Comparison of ENCODE assay signal across 8 mouse cellular contexts in the genomic region with DNA sequence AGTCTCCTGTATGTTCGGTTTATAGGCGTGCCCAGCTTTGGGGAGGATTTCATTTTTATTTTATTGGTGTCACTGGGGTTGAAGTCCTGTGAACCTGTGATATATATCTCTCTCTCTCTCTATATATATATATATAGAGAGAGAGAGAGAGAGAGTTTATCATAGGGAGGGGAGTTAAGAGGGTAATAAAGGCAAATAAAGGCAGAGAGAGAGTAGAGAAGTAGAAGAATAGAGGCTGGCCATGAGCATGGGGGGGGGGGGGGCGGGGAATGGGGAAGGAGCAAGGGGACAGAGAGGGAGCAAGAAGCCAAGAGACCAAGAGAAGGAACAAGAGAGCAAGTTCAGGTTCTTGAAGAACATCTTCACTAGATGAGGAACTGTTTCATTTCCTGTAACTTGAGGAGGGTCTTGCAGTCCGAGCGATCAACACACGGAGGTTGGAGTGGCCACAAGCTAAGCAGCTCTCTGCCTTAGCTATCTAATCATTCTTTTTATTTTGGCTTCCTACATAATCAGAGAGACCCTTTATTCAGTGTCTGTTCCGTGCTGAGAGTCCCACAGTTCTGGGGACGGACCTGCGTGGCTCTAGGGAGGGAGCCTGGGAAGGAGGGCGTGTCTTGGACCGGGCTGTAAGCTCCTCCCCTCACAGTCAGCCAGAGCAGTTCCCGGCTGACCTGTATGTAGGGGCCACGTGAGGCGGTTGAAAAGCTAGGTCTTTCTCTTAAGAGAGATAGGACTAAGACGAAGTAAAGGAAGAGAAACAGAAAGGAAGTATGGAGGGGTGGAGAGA. TPM values are rescaled to one million over a fixed set of nuclear protein-coding genes. Genes with fewer than 3 reads are reported as not detected.
DNase-seq lines count a peak whose midpoint lies in the region; ATAC-seq and TF ChIP-seq lines count a peak whose summit lies in the region.

No protein-coding gene starts in this region.

- no peak overlapping the region for H3K27ac ChIP-seq in kidney, adult 2 months (ENCODE audit: insufficient read depth, low read depth, low read length)
- no peak overlapping the region for H3K27ac ChIP-seq in lung, embryonic 15.5 days

- H3K36me3 ChIP-seq in kidney, adult 2 months (ENCODE audit: control insufficient read depth, insufficient read depth, low read length), result no peaks in the 10 kb centered on the region
- no peaks in the 10 kb centered on the region for H3K36me3 ChIP-seq in lung, embryonic 15.5 days

- no peaks in the 10 kb centered on the region; the same call in 1 of the 2 replicates for H3K9me3 ChIP-seq in lung, embryonic 15.5 days

- H3K4me2 ChIP-seq in lung, embryonic 15.5 days, result peak overlapping the region; percentile 63

- DNase-seq in MEL-GATA-1-ER (ENCODE audit: extremely low read depth, low read depth), result peak; percentile 53
- DNase-seq in embryo, embryonic 10.5 days (ENCODE audit: low spot score), result peak; percentile 82
- peak; percentile 32 for DNase-seq in heart, adult 8-10 months (ENCODE audit: low spot score)
- peak; percentile 68 for DNase-seq in kidney, adult 2 months
- DNase-seq in ovary, postnatal 14 days (ENCODE audit: low spot score), result peak; percentile 36
- DNase-seq in cerebellum, postnatal 4 days (ENCODE audit: low spot score in 2 of 2), result no peak
- DNase-seq in layer of hippocampus, postnatal 10 days (ENCODE audit: low spot score in 2 of 2), result no peak

- TF ChIP-seq CTCF in kidney, adult 2 months (conservative IDR thresholded peaks at IDR 0.05; ENCODE audit: insufficient read depth, insufficient read length, low read depth, low read length), result no peak

- peak; percentile 84 for ATAC-seq in lung, embryonic 15.5 days (ENCODE audit: borderline replicate concordance, extremely low read depth, low FRiP score, low TSS enrichment)

- no peaks in the 10 kb centered on the region for H3K4me1 ChIP-seq in kidney, adult 2 months (ENCODE audit: control insufficient read depth, insufficient read depth, low read length)
- H3K4me1 ChIP-seq in lung, embryonic 15.5 days, result peaks cover 21% of the 10 kb centered on the region

- H3K9ac ChIP-seq in lung, embryonic 15.5 days, result peak overlapping the region; percentile 32; the same call in 1 of the 2 replicates

- H3K27me3 ChIP-seq in kidney, adult 2 months (replicated peaks; ENCODE audit: control insufficient read depth, insufficient read depth, low read length), result no peaks in the 10 kb centered on the region
- peaks cover 17% of the 10 kb centered on the region for H3K27me3 ChIP-seq in lung, embryonic 15.5 days

- WGBS in kidney, adult 2 months, result 13% methylated on average over 15 of the region's 15 CpGs
- 13% methylated on average over 14 of the region's 15 CpGs for WGBS in lung, embryonic 15.5 days

- no peak for TF ChIP-seq POLR2A in kidney, adult 2 months (IDR thresholded peaks at IDR 0.05; ENCODE audit: low read depth, low read length)

- H3K4me3 ChIP-seq in kidney, adult 2 months (ENCODE audit: insufficient read depth, low read depth, low read length), result peak overlapping the region; percentile 49
- H3K4me3 ChIP-seq in lung, embryonic 15.5 days, result peak overlapping the region; percentile 43

RNA-seq across cellular contexts. Expression of a gene that starts 40.8 kb away (rescaled TPM):
- under 1 TPM in 1 of 4 experiments, not detected in 3; 0.25 TPM for total RNA-seq in heart, adult 8-10 months (2022)
- polyA plus RNA-seq in kidney, adult 2 months (2012; rRNA removed), result 0.23 TPM in 1 of 2 replicates, not detected in the other
- 0.19 TPM in 1 of 2 replicates, not detected in the other for polyA plus RNA-seq in lung, embryonic 15.5 days (2015; fragmentation: Nextera tagmentation; extraction: Ambion mirVana)
- not detected for total RNA-seq in layer of hippocampus, postnatal 10 days (2021)

Comparison
In these comparisons a context has a peak if more than half of its experiments do, and no peak if none do; other contexts are left out.
1. DNase-seq: peak in MEL-GATA-1-ER (single experiment), embryo, embryonic 10.5 days (single experiment), heart, adult 8-10 months (single experiment), kidney, adult 2 months (single experiment) and ovary, postnatal 14 days (single experiment); none in cerebellum, postnatal 4 days (0 of 2) and layer of hippocampus, postnatal 10 days (0 of 2).